Mouse (Mus musculus) testis, adult 2 months (tissue): ENCODE measurements at regions not wholly inside any gene's neighbourhood (a gene's known extent, or its start where the extent isn't known, plus 50 kb on each side); places are given as distances from the start of the nearest gene placed in this dataset.

Experiments used
- CTCF ChIP-seq: fragments of 200-500 bp; IDR thresholded peaks from 2 replicates; pipeline ENCODE4 v1.5.1; 2012; ENCODE audit warnings: low read depth, mild to moderate bottlenecking, inconsistent platforms, low read length, moderate library complexity; ENCODE audit not compliant: control insufficient read depth, insufficient read depth, insufficient replicate concordance
- POLR2A ChIP-seq: fragments of 200-500 bp; IDR thresholded peaks from 2 replicates; pipeline ENCODE4 v1.6.1; 2012; ENCODE audit warnings: low read depth, mild to moderate bottlenecking, inconsistent platforms, low read length, moderate library complexity; ENCODE audit not compliant: control insufficient read depth

- TF ChIP-seq CTCF (peak; percentile 79), POLR2A (no peak)
These were observed 293.9 kb upstream of the Mki67 start for GRCm38 (mm10) chr7:136010013-136010412.
